In genomic region chr10:62602177-62603040, GRCm38 (mm10) we compare ENCODE assay signal across 7 mouse cellular contexts. TPM values are rescaled to one million over a fixed set of nuclear protein-coding genes. Genes with fewer than 3 reads are reported as not detected.
DNase-seq lines count a peak whose midpoint lies in the region; ATAC-seq lines count a peak whose summit lies in the region.

TSS of gene Ddx21 (minus strand) at chr10:62602281.

- H3K27ac ChIP-seq in intestine, embryonic 15.5 days, result peak within 1 kb of the TSS; percentile 76
- peak within 1 kb of the TSS; percentile 92 for H3K27ac ChIP-seq in midbrain, embryonic 10.5 days (replicated peaks)

- 5% methylated on average over 53 of the region's 53 CpGs for WGBS in intestine, embryonic 15.5 days
- 7% methylated on average over 53 of the region's 53 CpGs for WGBS in midbrain, embryonic 10.5 days

- intact Hi-C loops in gastrocnemius, postnatal 36 days (cut with DNase I), result loop anchor here (5.0 kb wide), 1 partner anchor 50 kb away; the partner anchor contains the start of gene Ddx50
- intact Hi-C loops in left cerebral cortex, postnatal 25 days (cut with DNase I), result loop anchor here (1.0 kb wide), 1 partner anchor 24 kb away; the partner anchor contains the start of gene Kif1bp

- H3K4me3 ChIP-seq in intestine, embryonic 15.5 days (replicated peaks), result peak within 1 kb of the TSS; percentile 99
- H3K4me3 ChIP-seq in midbrain, embryonic 10.5 days, result peak within 1 kb of the TSS; percentile 98

- peak within 1 kb of the TSS; percentile 80 for H3K4me2 ChIP-seq in intestine, embryonic 15.5 days (replicated peaks)

- H3K9ac ChIP-seq in intestine, embryonic 15.5 days, result peak within 1 kb of the TSS; percentile 82

- no peaks in the 10 kb centered on the region for H3K9me3 ChIP-seq in intestine, embryonic 15.5 days
- H3K9me3 ChIP-seq in midbrain, embryonic 10.5 days (replicated peaks), result no peaks in the 10 kb centered on the region

- no peaks in the 10 kb centered on the region for H3K4me1 ChIP-seq in intestine, embryonic 15.5 days (replicated peaks)
- peaks cover 23% of the 10 kb centered on the region for H3K4me1 ChIP-seq in midbrain, embryonic 10.5 days

- no peaks in the 10 kb centered on the region for H3K27me3 ChIP-seq in intestine, embryonic 15.5 days (replicated peaks)
- no peaks in the 10 kb centered on the region for H3K27me3 ChIP-seq in midbrain, embryonic 10.5 days (ENCODE audit: low read depth, poor library complexity, severe bottlenecking)

- DNase-seq in adrenal gland, adult 18-20 months (ENCODE audit: low spot score in 2 of 2), result peak; percentile 88
- peak; percentile 96 for DNase-seq in embryo, embryonic 11 days
- peak; percentile 78 to 81 for DNase-seq in gastrocnemius, postnatal 36 days
- DNase-seq in left cerebral cortex, postnatal 25 days (ENCODE audit: low spot score in 2 of 2), result peak; percentile 91 to 94
- peak; percentile 94 for DNase-seq in midbrain, embryonic 10.5 days (ENCODE audit: low spot score)
- DNase-seq in right cerebral cortex, postnatal 4 days, result peak; percentile 87

- H3K36me3 ChIP-seq in intestine, embryonic 15.5 days, result peaks cover 7% of the 10 kb centered on the region; the same call in 1 of the 2 replicates
- H3K36me3 ChIP-seq in midbrain, embryonic 10.5 days, result peaks cover 27% of the 10 kb centered on the region

- ATAC-seq in intestine, embryonic 15.5 days, result peak; percentile 99

RNA-seq across cellular contexts. Expression of gene Ddx21, which starts in this region (rescaled TPM):
- 10 to 100 TPM; 75.4 to 79.8 TPM for total RNA-seq in adrenal gland, adult 18-20 months (2021)
- 10 to 100 TPM; 23.1 to 34.2 TPM for total RNA-seq in gastrocnemius, postnatal 36 days (2021)
- polyA plus RNA-seq in intestine, embryonic 15.5 days (2015; fragmentation: Nextera tagmentation; extraction: Ambion mirVana), result 21.6 and 22.1 TPM in 2 replicates
- total RNA-seq in left cerebral cortex, postnatal 25 days (2021), result 10 to 100 TPM; 21.7 to 22.2 TPM
- polyA plus RNA-seq in midbrain, embryonic 10.5 days (2016; fragmentation: Nextera tagmentation; extraction: Ambion mirVana), result 30.0 and 32.8 TPM in 2 replicates

Comparison
In these comparisons a context has a peak if more than half of its experiments do, and no peak if none do; other contexts are left out.
1. Peak in every context shown above with its lines: DNase-seq, ATAC-seq, H3K4me3 ChIP-seq and H3K27ac ChIP-seq.